Mouse (Mus musculus) urinary bladder, postnatal 4 days (tissue): Measurements from ENCODE around the gene Aatk.
A peak's percentile ranks its signal among the peaks of the same experiment; 100 is the strongest.

Experiments used
- DNase-seq, 2 experiments: peaks; one replicate each; pipeline ENCODE4 v3.0.0; 2021 to 2022; ENCODE audit warnings: low spot score in 2 of 2

The Aatk gene

DNA sequence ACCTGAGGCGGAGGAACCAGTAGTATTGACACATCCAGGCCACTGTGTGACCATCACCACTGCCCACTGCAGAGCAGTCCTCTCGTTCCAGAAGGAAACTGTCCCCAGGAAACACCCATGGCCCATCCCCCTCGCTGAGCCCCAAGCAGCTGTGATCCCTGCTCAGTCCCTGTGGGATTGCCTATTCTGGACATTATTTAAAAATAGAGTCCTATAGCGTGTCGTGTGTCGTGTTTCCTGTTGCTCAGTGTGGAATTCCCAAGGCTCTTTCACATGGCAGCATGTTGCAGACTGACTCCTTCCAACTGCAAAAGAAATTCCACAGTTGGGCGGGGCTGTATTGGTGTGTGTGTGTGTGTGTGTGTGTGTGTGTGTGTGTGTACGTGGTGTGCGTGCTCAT is 5.3 kb upstream of the Aatk start:
- no peak for DNase-seq

- DNase-seq: no peak
Observed at GRCm38 (mm10) chr11:120051124-120051811, 4.3 kb upstream of the Aatk start.

- DNase-seq: no peak
Observed at GRCm38 (mm10) chr11:120049067-120049466, 2.1 kb upstream of the Aatk start.

GRCm38 (mm10) chr11:120048252-120048556 is 1.2 kb upstream of the Aatk start:
- DNase-seq: no peak

- DNase-seq: no peak
Observed at GRCm38 (mm10) chr11:120047531-120048251, 724 bp upstream of the Aatk start.

GRCm38 (mm10) chr11:120045839-120046552 is 971 bp downstream of the Aatk start:
- no peak for DNase-seq

- DNase-seq: no peak
Observed at GRCm38 (mm10) chr11:120045341-120045740, 1.6 kb downstream of the Aatk start.

GRCm38 (mm10) chr11:120042141-120042838 is 4.7 kb downstream of the Aatk start:
- no peak for DNase-seq

GRCm38 (mm10) chr11:120041191-120042123 is 5.5 kb downstream of the Aatk start:
- peak in 1 of 2 experiments; percentile 43 for DNase-seq

- no peak for DNase-seq
Observed at GRCm38 (mm10) chr11:120040440-120040839, 6.5 kb downstream of the Aatk start.

DNA sequence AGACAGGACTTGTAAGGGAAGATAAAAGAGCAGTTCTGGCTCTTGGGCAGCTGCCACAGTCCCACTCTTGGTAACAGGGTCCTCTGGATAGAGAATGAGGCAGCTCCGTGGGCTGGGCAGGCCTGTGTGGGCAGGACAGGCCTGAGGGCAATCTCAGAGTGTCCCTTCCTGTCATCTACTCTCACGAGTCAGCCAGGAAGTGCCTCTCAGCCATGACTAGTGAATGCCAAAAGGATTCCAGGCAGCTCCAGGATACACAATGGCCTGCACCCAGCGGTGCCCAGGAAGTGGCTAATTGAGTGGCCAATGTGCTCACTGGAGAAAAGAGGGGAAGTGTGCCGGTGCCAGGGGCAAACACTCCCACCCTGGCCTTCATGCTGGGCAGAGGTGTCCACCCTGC is 7.4 kb downstream of the Aatk start:
- DNase-seq: no peak

- DNase-seq: no peak
Observed at GRCm38 (mm10) chr11:120034762-120035161, 12.2 kb downstream of the Aatk start.

GRCm38 (mm10) chr11:120034306-120034705 is 12.7 kb downstream of the Aatk start:
- no peak for DNase-seq

DNA sequence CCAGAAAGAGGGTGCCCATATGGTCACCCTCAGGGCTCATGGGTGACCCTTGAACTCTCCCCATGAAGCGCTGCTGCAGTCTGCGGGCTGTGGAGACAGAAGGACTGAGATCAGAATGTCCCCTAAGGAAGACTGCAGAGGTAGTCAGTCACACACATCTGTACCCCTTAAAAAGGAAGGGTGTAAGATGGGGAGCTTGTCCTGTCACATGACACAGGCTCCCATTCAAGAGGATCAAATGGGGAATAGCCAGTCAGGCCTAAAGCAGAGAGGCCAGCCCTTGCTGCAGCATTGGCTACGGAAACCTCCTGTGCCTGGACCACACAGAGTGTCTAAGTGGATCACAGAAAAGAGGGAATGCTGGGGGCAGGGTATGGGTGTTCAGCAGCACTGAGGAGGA is 13.5 kb downstream of the Aatk start:
- DNase-seq: no peak

DNA sequence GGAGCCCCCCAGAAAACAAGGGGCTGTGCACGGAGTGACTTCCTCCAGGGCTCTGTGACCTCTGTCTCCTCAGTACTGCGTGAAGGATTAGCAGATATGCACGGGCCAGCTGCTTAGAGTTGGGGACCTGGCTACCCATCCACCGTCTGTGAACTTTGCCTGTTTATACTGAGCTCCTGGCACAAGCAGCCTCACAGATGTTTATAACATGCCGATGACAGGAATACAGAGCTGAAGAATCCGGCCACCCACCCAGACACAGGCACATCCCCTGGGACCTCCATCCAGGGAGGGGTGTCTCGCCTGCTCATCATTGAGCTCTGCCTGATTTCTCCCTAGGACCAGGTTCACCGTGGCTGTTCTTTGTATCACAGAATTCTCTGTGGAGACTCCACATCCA is 14.9 kb downstream of the Aatk start:
- no peak for DNase-seq

- no peak for DNase-seq
Observed at GRCm38 (mm10) chr11:120030145-120030901, 16.6 kb downstream of the Aatk start.

- no peak for DNase-seq
Observed at GRCm38 (mm10) chr11:120029431-120030144, 17.4 kb downstream of the Aatk start.

DNA sequence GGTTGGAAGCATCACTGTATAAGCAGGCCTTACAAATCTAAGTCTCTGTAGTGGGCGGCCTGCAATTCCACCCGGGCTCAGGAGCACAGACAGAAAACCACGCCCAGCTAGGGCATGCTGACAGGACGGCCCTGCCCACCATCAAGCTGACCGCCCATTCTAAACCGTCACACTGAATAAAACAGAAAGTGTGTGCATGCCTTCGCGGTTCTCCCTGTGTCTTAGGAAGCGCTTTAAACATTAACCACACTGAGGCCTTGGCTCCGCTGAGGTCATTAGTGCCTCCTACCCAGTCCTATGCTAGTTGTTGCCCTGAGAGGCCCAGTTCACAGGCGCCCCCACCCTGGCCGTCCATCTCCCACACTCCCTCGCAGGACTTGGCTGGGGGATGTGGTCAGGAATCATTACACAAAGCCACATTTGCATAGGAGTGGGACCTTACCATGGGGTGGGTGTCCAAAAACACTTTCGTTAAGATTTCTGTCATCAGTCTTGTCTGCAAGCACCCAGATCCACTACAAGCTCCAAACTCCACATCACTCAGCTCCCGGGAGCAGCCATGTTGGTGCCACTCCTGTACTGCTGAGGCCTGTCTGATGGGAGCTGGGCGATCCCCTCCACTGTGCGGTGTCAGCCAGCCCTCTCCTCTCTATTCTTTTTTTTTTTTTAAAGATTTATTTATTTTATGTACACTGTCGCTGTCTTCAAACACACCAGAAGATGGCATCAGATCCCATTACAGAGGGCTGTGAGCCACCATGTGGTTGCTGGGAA is 18.5 kb downstream of the Aatk start:
- no peak for DNase-seq

DNA sequence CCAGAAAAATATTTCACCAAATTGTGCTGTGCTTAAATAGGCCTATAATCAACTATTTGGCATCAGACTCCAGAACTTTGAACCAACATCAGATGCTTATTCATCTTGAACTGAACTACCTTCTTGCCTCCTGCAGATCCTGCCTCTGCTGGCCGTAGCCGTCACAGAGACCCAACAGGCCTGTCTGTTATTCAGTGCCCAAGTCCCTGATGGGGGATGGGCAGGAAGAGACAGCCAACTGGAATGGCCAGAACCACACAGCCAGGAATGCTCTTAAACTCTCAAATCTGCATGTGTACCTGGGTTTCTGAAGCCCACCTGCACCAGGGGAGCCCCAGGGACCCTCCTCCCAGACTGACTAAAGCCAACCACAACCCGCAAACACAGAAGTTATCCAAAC is 20.0 kb downstream of the Aatk start:
- DNase-seq: no peak
